Mouse (Mus musculus) lung, embryonic 14.5 days (tissue): ENCODE results near the gene Selenok. TPM values are rescaled to one million over a fixed set of nuclear protein-coding genes. Genes with fewer than 3 reads are reported as not detected.
A peak's percentile ranks its signal among the peaks of the same experiment; 100 is the strongest.

Experiments
- ATAC-seq: fragments of 200-750 bp; cut with Nextera tagmentation; 2 replicates; pipeline ENCODE4 v1.8.0; 2017; ENCODE audit warnings: mild to moderate bottlenecking, moderate TSS enrichment, moderate library complexity; ENCODE audit not compliant: insufficient read depth
- DNase-seq: peaks from one replicate; pipeline ENCODE4 v3.0.0-alpha.2; 2015
- H3K27ac ChIP-seq: fragments of 300-500 bp; sonication (generic); 2 replicates; pipeline ENCODE4 v1.5.1; 2014; ENCODE audit warnings: low read depth, mild to moderate bottlenecking, moderate library complexity
- H3K27me3 ChIP-seq: fragments of 300-500 bp; sonication (generic); 2 replicates; pipeline ENCODE4 v1.6.1; 2014; ENCODE audit warnings: low read length, control low read depth; ENCODE audit not compliant: insufficient read depth
- H3K36me3 ChIP-seq: fragments of 300-500 bp; sonication (generic); 2 replicates; pipeline ENCODE4 v1.6.1; 2014; ENCODE audit warnings: control low read depth; ENCODE audit not compliant: insufficient read depth
- H3K4me1 ChIP-seq: fragments of 300-500 bp; sonication (generic); 2 replicates; pipeline ENCODE4 v1.6.1; 2014; ENCODE audit warnings: antibody characterized with exemption, control low read depth; ENCODE audit not compliant: insufficient read depth
- H3K4me2 ChIP-seq: fragments of 300-500 bp; sonication (generic); 2 replicates; pipeline ENCODE4 v1.6.1; 2014; ENCODE audit warnings: mild to moderate bottlenecking
- H3K4me3 ChIP-seq: fragments of 300-500 bp; sonication (generic); 2 replicates; pipeline ENCODE4 v1.5.1; 2014; ENCODE audit warnings: low read depth, low read length
- H3K9ac ChIP-seq: fragments of 300-500 bp; sonication (generic); 2 replicates; pipeline ENCODE4 v1.6.1; 2014
- H3K9me3 ChIP-seq: fragments of 300-500 bp; sonication (generic); 2 replicates; pipeline ENCODE4 v1.6.1; 2016; ENCODE audit warnings: low read depth, low read length, control low read depth
- CTCF ChIP-seq: IDR thresholded peaks from 2 replicates; pipeline ENCODE4 v1.5.1; 2016; ENCODE audit warnings: antibody characterized with exemption, low read depth
- WGBS: fragments of 180-500 bp; shearing (Covaris S2); extraction: QIAGEN DNeasy Blood & Tissue Kit; methylation state at CpG from one replicate; pipeline ENCODE4 v1.1.7; 2014; 5-methylcytosine and 5-hydroxymethylcytosine counted together
- polyA plus RNA-seq: library from polyadenylated mRNA; unstranded; fragments of >200 nt; fragmentation: Nextera tagmentation; extraction: Ambion mirVana; gene quantifications from 2 replicates; pipeline ENCODE4 v1.2.1, GENCODE M21; 2014

Selenok gene
- polyA plus RNA-seq, 1 experiment from 2014 or later, result 189 TPM

DNA sequence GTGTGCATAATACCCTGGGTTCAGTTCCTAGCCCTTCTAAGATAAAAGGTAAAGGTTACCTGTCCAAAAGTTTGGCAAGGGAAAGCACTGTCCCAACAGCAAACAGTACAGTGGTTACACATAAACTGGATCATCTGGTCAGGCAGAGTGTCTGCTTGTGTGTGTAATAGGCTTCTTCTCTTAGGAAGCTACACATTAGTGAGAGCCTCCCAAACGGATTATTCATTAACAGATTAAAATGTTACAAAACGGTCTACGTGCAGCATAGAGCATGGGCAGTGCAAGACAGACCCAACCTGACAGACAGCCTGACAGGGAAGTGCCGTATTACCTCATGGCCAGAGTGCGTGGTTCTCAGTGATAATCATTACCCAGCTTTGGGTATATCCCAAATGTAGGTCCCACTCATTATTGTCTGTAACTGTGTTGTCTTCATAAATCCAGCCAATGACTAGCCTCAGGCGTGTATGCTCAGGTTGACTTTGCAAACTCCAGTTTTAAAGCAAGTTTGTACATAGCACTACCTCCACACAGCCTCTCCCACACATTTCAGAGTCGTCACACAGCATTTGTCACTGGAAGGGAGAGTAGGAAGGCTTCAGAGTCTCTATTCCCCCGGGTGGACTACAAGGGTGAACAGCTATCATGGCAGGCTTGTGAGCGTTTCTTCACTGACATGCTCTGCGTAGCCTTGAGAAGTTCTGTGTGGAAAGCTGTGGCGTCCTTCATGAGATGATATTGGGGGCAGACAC lies 28.1 kb downstream of the Selenok start:
- TF ChIP-seq CTCF, result no peak
- H3K36me3 ChIP-seq, result peaks cover 61% of the 10 kb centered on the region
- DNase-seq (no peak), ATAC-seq (no peak)
- H3K27ac ChIP-seq, result no peak overlapping the region
- no peak overlapping the region for H3K9ac ChIP-seq
- no peaks in the 10 kb centered on the region for H3K9me3 ChIP-seq
- no peaks in the 10 kb centered on the region for H3K27me3 ChIP-seq
- 83% methylated on average over 11 of the region's 11 CpGs for WGBS
- H3K4me3 ChIP-seq, result no peak overlapping the region
- no peak overlapping the region for H3K4me2 ChIP-seq
- H3K4me1 ChIP-seq, result no peaks in the 10 kb centered on the region

DNA sequence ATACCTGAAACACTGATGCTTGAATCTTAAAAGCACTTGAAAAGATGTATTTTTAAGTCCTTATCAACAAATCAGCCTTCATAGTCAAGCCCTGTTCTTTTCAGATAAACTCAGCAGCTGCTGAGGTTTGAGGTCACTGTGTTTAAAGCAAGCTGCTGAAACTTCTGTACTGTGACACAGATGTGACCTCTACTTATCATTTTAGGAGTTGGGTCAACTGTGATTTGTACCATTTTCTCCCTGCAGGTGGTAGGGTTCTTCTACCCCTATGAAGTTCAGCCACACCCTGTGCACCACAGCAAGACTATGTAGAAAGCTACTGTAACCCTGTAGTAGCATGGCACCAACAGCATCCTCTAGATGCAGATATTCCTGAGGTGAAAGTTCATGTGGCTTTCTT lies 29.2 kb downstream of the Selenok start:
- Histone ChIP-seq H3K36me3 (peaks cover 49% of the 10 kb centered on the region), H3K9me3 (no peaks in the 10 kb centered on the region), H3K4me2 (no peak overlapping the region), H3K9ac (no peak overlapping the region), H3K27me3 (no peaks in the 10 kb centered on the region), H3K4me1 (no peaks in the 10 kb centered on the region), H3K27ac (no peak overlapping the region), H3K4me3 (no peak overlapping the region)
- ATAC-seq (no peak), DNase-seq (no peak)
- no peak for TF ChIP-seq CTCF

- Histone ChIP-seq H3K27me3 (no peaks in the 10 kb centered on the region), H3K4me1 (no peaks in the 10 kb centered on the region), H3K9me3 (no peaks in the 10 kb centered on the region), H3K36me3 (peaks cover 34% of the 10 kb centered on the region), H3K27ac (no peak overlapping the region), H3K9ac (no peak overlapping the region), H3K4me3 (no peak overlapping the region), H3K4me2 (no peak overlapping the region)
- no peak for TF ChIP-seq CTCF
- 77% methylated on average over 13 of the region's 13 CpGs for WGBS
- DNase-seq, result no peak
- no peak for ATAC-seq
Measured at GRCm38 (mm10) chr14:29998747-29999474, 30.8 kb downstream of the Selenok start.

DNA sequence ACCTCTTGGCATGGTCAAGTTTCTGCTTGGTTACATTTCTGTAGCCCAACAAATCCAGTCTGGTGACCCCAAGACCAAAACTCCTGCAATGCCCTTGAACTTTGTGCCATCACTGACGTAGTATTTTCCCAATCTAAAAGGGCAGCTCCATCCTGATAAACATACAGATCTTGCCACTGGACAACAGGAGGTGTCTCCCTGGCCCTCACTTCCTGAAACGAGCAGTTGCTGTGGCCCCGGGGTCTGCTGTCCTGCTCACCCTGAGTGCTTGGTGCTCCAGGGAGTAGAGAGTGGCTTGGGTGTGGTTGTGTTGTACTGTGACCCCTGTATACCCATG lies 31.3 kb downstream of the Selenok start:
- no peak; the same call in 1 of the 2 replicates for ATAC-seq
- Histone ChIP-seq H3K36me3 (peaks cover 28% of the 10 kb centered on the region), H3K9ac (no peak overlapping the region), H3K9me3 (no peaks in the 10 kb centered on the region), H3K4me2 (no peak overlapping the region), H3K4me1 (no peaks in the 10 kb centered on the region), H3K27me3 (no peaks in the 10 kb centered on the region), H3K4me3 (no peak overlapping the region), H3K27ac (no peak overlapping the region)
- 80% methylated on average over 3 of the region's 3 CpGs for WGBS
- TF ChIP-seq CTCF, result no peak
- no peak for DNase-seq

DNA sequence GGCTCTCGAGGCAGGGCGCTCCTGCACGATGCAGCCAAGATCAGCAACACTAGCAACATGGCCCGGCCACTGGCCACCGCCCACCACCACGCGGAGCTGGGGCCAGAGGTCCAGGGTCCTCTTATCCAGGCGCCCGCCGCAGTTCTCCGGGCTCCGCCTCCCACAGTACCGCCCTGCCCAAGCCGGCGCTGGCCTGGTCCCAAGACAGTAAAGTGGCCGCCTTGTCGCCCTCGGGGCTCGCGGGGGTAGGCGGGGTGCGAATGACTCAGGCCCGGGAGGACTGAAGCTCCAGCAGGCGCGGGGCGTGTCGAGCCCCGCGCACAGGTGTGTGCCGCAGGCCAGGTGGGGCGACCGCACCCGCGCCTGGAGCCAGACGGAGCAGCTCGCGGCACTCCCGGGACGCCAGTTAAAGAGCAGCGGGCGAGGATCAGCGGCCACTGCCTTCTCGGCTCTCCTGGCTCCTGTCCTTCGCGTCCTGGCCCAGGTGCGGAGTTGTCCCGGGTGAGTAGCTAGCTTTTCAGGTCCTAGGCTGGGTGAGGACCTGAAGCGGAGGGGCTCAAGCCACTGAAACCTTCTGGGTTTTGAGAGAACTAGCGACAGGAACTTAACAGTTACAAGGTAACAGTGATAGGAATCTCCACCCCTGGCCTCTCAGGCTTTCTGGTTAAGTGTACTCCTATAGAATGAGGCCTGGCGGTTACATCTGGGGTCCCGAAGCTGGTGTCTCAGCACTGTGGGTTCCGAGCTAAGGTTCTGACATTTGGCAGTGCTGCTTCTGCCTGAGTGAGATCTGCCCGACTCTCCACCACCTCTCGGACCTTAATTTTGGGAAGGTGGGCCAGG lies 40.8 kb downstream of the Selenok start, which contains the start of the genes Il17rb and Chdh:
TSS of gene Il17rb (minus strand) at position 164 of the 843 bp plus-strand sequence.
TSS of gene Chdh (plus strand) at position 291 of the 843 bp plus-strand sequence.
- H3K4me3 ChIP-seq, result peak within 1 kb of the TSS; percentile 45
- no peaks in the 10 kb centered on the region for H3K9me3 ChIP-seq
- H3K4me2 ChIP-seq, result peak within 1 kb of the TSS; percentile 88
- no peak for TF ChIP-seq CTCF
- H3K27ac ChIP-seq, result no peak within 1 kb of the TSS
- DNase-seq (peak; percentile 73), ATAC-seq (peak; percentile 84)
- H3K9ac ChIP-seq, result peak within 1 kb of the TSS; percentile 52
- 8% methylated on average over 54 of the region's 54 CpGs for WGBS
- H3K27me3 ChIP-seq, result peaks cover 23% of the 10 kb centered on the region
- H3K4me1 ChIP-seq, result no peaks in the 10 kb centered on the region
- H3K36me3 ChIP-seq, result no peaks in the 10 kb centered on the region

DNA sequence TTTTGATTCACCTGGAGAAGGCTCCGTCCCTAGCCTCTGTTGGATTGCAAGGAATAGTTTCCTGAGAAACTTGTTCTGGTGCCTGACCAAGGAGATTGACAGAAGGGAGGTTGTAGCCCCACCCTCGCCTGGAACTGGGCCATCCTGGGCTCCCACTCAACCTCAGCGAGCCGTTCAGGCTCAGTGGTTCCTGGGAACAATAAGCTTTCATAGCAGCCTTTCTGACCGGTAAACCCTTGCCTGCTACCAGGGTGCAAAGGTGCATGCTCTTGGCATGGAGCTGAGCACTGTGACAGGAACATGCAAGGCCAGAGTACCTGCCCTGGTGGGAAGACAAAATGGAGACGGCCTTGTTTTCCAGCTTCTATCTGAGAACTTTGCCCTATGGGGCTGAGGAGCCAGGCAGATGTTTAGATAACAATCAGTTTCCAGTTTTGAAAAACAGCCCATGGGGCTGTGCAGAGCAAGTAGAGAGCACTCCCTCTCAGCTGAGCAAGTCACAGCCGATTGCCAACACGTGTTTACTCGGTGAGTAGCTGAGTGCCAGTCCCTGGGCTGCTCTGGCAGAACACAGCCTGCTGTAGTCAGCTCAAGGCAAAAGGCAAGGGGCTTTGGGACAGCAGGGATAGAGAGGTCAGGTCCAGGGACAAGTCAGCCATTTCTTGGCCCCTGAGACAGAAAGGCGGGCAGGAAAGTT lies 41.9 kb downstream of the Selenok start:
- Histone ChIP-seq H3K9me3 (no peaks in the 10 kb centered on the region), H3K36me3 (no peaks in the 10 kb centered on the region), H3K4me3 (no peak overlapping the region), H3K4me2 (no peak overlapping the region), H3K27me3 (peaks cover 23% of the 10 kb centered on the region), H3K4me1 (no peaks in the 10 kb centered on the region), H3K9ac (no peak overlapping the region), H3K27ac (no peak overlapping the region)
- WGBS, result 48% methylated on average over 10 of the region's 10 CpGs
- no peak for TF ChIP-seq CTCF
- 0 out of 2 replicates have a peak, but pooled peaks have one; percentile 23 for ATAC-seq
- peak; percentile 50 for DNase-seq
